Mouse (Mus musculus) retina, adult 2 months (tissue): ENCODE results near the gene Tmem120b.

ENCODE experiments used
- DNase-seq: peaks from one replicate; pipeline ENCODE4 v3.0.0-alpha.2; 2012; ENCODE audit warnings: low read depth, low spot score

Tmem120b gene

GRCm38 (mm10) chr5:123159446-123159845 is 91.2 kb downstream of the Tmem120b start:
- DNase-seq: no peak

GRCm38 (mm10) chr5:123159866-123160265 is 91.7 kb downstream of the Tmem120b start:
- no peak for DNase-seq

GRCm38 (mm10) chr5:123160341-123160740 is 92.1 kb downstream of the Tmem120b start:
- DNase-seq: no peak

GRCm38 (mm10) chr5:123162942-123163341 is 94.7 kb downstream of the Tmem120b start:
- DNase-seq: no peak

GRCm38 (mm10) chr5:123166437-123166836 is 98.2 kb downstream of the Tmem120b start:
- DNase-seq: no peak
